Mouse (Mus musculus) adrenal gland, adult (tissue): ENCODE measurements around the gene Casp3.
A peak's percentile ranks its signal among the peaks of the same experiment; 100 is the strongest.
"Not testable (repeated sequence)": the region's sequence is repeated elsewhere in the genome, so short reads cannot be mapped to it uniquely, and the experiment has no call there.

Source experiments
- DNase-seq, 2 experiments: peaks; one replicate each; pipeline ENCODE4 v3.0.0; 2022 to 2023; ENCODE audit warnings: low spot score in 1 of 2; ENCODE audit not compliant: inconsistent age in 2 of 2

Casp3 gene

GRCm38 (mm10) chr8:46616879-46617689 lies at the start of gene Casp3, which contains the start of gene Primpol:
Gene Casp3 (plus strand): TSS chr8:46617291.
Gene Primpol (minus strand): TSS chr8:46617212.
- DNase-seq = peak; percentile 97 to 100

- no peak for DNase-seq
These were observed 49.1 kb upstream of the Casp3 start for GRCm38 (mm10) chr8:46567946-46568345.

GRCm38 (mm10) chr8:46568942-46569341 lies 48.1 kb upstream of the Casp3 start:
- no peak for DNase-seq

- DNase-seq = no peak
These were observed 47.2 kb upstream of the Casp3 start for GRCm38 (mm10) chr8:46569659-46570441.

- DNase-seq = no peak
These were observed 46.4 kb upstream of the Casp3 start for GRCm38 (mm10) chr8:46570673-46571072.

- DNase-seq = no peak
These were observed 43.6 kb upstream of the Casp3 start for GRCm38 (mm10) chr8:46573446-46573845.

- no peak for DNase-seq
These were observed 43.1 kb upstream of the Casp3 start for GRCm38 (mm10) chr8:46573964-46574363.

- DNase-seq = no peak
These were observed 38.3 kb upstream of the Casp3 start for GRCm38 (mm10) chr8:46578794-46579193.

- not testable (repeated sequence) for DNase-seq
These were observed 32.8 kb upstream of the Casp3 start for GRCm38 (mm10) chr8:46584328-46584727.

GRCm38 (mm10) chr8:46585576-46585975 lies 31.5 kb upstream of the Casp3 start:
- DNase-seq = no peak

GRCm38 (mm10) chr8:46587911-46588310 lies 29.2 kb upstream of the Casp3 start:
- DNase-seq = no peak

- no peak for DNase-seq
These were observed 28.4 kb upstream of the Casp3 start for GRCm38 (mm10) chr8:46588663-46589062.

GRCm38 (mm10) chr8:46593067-46593466 lies 24.0 kb upstream of the Casp3 start:
- no peak for DNase-seq

- no peak for DNase-seq
These were observed 23.3 kb upstream of the Casp3 start for GRCm38 (mm10) chr8:46593772-46594171.

- DNase-seq = peak in 1 of 2 experiments; percentile 51
These were observed 21.5 kb upstream of the Casp3 start for GRCm38 (mm10) chr8:46595593-46595992.

GRCm38 (mm10) chr8:46596530-46596929 lies 20.6 kb upstream of the Casp3 start:
- peak in 1 of 2 experiments; percentile 55 for DNase-seq

- DNase-seq = peak; percentile 39 to 71
These were observed 19.7 kb upstream of the Casp3 start for GRCm38 (mm10) chr8:46597411-46597810.

- DNase-seq = peak; percentile 28 to 77
These were observed 19.0 kb upstream of the Casp3 start for GRCm38 (mm10) chr8:46598114-46598513.

GRCm38 (mm10) chr8:46598753-46599152 lies 18.3 kb upstream of the Casp3 start:
- DNase-seq = peak in 1 of 2 experiments; percentile 38

GRCm38 (mm10) chr8:46599314-46599904 lies 17.7 kb upstream of the Casp3 start:
- DNase-seq = peak in 1 of 2 experiments; percentile 37

GRCm38 (mm10) chr8:46600959-46601707 lies 16.0 kb upstream of the Casp3 start:
- peak in 1 of 2 experiments; percentile 39 for DNase-seq
